Mouse (Mus musculus) heart, embryonic 14.5 days (tissue): ENCODE measurements around the gene Zfp213. TPM values are rescaled to one million over a fixed set of nuclear protein-coding genes. Genes with fewer than 3 reads are reported as not detected.
A peak's percentile ranks its signal among the peaks of the same experiment; 100 is the strongest.

Experiments
- ATAC-seq: fragments of 200-750 bp; cut with Nextera tagmentation; 2 replicates; pipeline ENCODE4 v1.8.0; 2017; ENCODE audit warnings: low read depth, moderate TSS enrichment; ENCODE audit not compliant: insufficient number of reproducible peaks, insufficient read depth, low FRiP score
- H3K27ac ChIP-seq, 2 experiments: fragments of 200-500 bp in 1 of 2; fragments of 300-500 bp in 1 of 2; sonication (generic) in 1 of 2; replicated peaks in 1 of 2; 2 replicates each; pipeline ENCODE4 v1.5.1; 2012 to 2014; ENCODE audit warnings: low read depth in 2 of 2, low read length in 2 of 2, control low read depth in 1 of 2, mild to moderate bottlenecking in 1 of 2, mixed read lengths in 1 of 2; ENCODE audit not compliant: control insufficient read depth in 1 of 2, insufficient read depth in 1 of 2
- H3K27me3 ChIP-seq: fragments of 300-500 bp; sonication (generic); 2 replicates; pipeline ENCODE4 v1.6.1; 2014; ENCODE audit warnings: mild to moderate bottlenecking, low read length, control low read depth; ENCODE audit not compliant: control insufficient read depth, insufficient read depth
- H3K36me3 ChIP-seq: fragments of 300-500 bp; sonication (generic); 2 replicates; pipeline ENCODE4 v1.6.1; 2014; ENCODE audit warnings: mild to moderate bottlenecking, control low read depth, low read length, mixed read lengths; ENCODE audit not compliant: control insufficient read depth, insufficient read depth
- H3K4me1 ChIP-seq, 2 experiments: fragments of 200-500 bp in 1 of 2; fragments of 300-500 bp in 1 of 2; sonication (generic) in 1 of 2; 2 replicates each; pipeline ENCODE4 v1.6.1; 2012 to 2014; ENCODE audit warnings: low read length in 2 of 2, control low read depth in 1 of 2, mixed read lengths in 1 of 2; ENCODE audit not compliant: control insufficient read depth in 2 of 2, insufficient read depth in 2 of 2
- H3K4me2 ChIP-seq: fragments of 300-500 bp; sonication (generic); 2 replicates; pipeline ENCODE4 v1.6.1; 2014; ENCODE audit warnings: mild to moderate bottlenecking, low read length
- H3K4me3 ChIP-seq, 2 experiments: fragments of 200-500 bp in 1 of 2; fragments of 300-500 bp in 1 of 2; sonication (generic) in 1 of 2; 2 replicates each; pipeline ENCODE4 v1.5.1; 2012 to 2014; ENCODE audit warnings: low read length in 2 of 2, mild to moderate bottlenecking in 2 of 2, control low read depth in 1 of 2, low read depth in 1 of 2, moderate library complexity in 1 of 2; ENCODE audit not compliant: control insufficient read depth in 1 of 2, insufficient read depth in 1 of 2
- H3K9ac ChIP-seq: fragments of 300-500 bp; sonication (generic); 2 replicates; pipeline ENCODE4 v1.6.1; 2014; ENCODE audit warnings: mild to moderate bottlenecking, low read length
- H3K9me3 ChIP-seq: fragments of 300-500 bp; sonication (generic); 2 replicates; pipeline ENCODE4 v1.6.1; 2016; ENCODE audit warnings: low read length, control low read depth; ENCODE audit not compliant: control insufficient read depth
- WGBS: fragments of 180-500 bp; shearing (Covaris S2); extraction: QIAGEN DNeasy Blood & Tissue Kit; methylation state at CpG from one replicate; pipeline ENCODE4 v1.1.7; 2014; 5-methylcytosine and 5-hydroxymethylcytosine counted together
- polyA plus RNA-seq: library from polyadenylated mRNA; unstranded; fragments of >200 nt; fragmentation: Nextera tagmentation; extraction: Ambion mirVana; gene quantifications from 2 replicates; pipeline ENCODE4 v1.2.1, GENCODE M21; 2014

The Zfp213 gene
- polyA plus RNA-seq = 13.8 and 14.0 TPM in 2 replicates

- peak within 1 kb of the TSS; percentile 92 for H3K9ac ChIP-seq
- peaks cover 3 to 15% of the 10 kb centered on the region in 2 experiments; a peak in 3 of 4 replicates for H3K4me1 ChIP-seq
- no peaks in the 10 kb centered on the region for H3K9me3 ChIP-seq
- peak within 1 kb of the TSS; percentile 70 to 94 for H3K4me3 ChIP-seq
- H3K27ac ChIP-seq = peak within 1 kb of the TSS; percentile 93 to 96
- H3K4me2 ChIP-seq = peak within 1 kb of the TSS; percentile 75
- H3K27me3 ChIP-seq = no peaks in the 10 kb centered on the region
- peaks cover 25% of the 10 kb centered on the region for H3K36me3 ChIP-seq
- ATAC-seq = peak; percentile 96
- under 1% methylated on average over 59 of the region's 59 CpGs for WGBS
These were observed at the start of gene Zfp213 for GRCm38 (mm10) chr17:23563595-23564367. Zfp213 (minus strand) TSS chr17:23564238.

GRCm38 (mm10) chr17:23610361-23610800, 46.3 kb upstream of the Zfp213 start:
- ATAC-seq = peak; percentile 32; the same call in 1 of the 2 replicates
- no peaks in the 10 kb centered on the region for H3K27me3 ChIP-seq
- H3K36me3 ChIP-seq = no peaks in the 10 kb centered on the region
- no peak overlapping the region for H3K27ac ChIP-seq
- H3K4me3 ChIP-seq = no peak overlapping the region
- H3K4me2 ChIP-seq = no peak overlapping the region
- 78% methylated on average over 28 of the region's 28 CpGs for WGBS
- H3K4me1 ChIP-seq = no peaks in the 10 kb centered on the region
- no peaks in the 10 kb centered on the region for H3K9me3 ChIP-seq
- H3K9ac ChIP-seq = no peak overlapping the region

GRCm38 (mm10) chr17:23609612-23610011, 45.6 kb upstream of the Zfp213 start:
- H3K27me3 ChIP-seq = no peaks in the 10 kb centered on the region
- H3K9me3 ChIP-seq = no peaks in the 10 kb centered on the region
- no peaks in the 10 kb centered on the region for H3K36me3 ChIP-seq
- no peaks in the 10 kb centered on the region for H3K4me1 ChIP-seq
- no peak overlapping the region for H3K4me3 ChIP-seq
- 88% methylated on average over 24 of the region's 24 CpGs for WGBS
- ATAC-seq = no peak
- no peak overlapping the region for H3K4me2 ChIP-seq
- no peak overlapping the region for H3K27ac ChIP-seq
- H3K9ac ChIP-seq = no peak overlapping the region

- Histone ChIP-seq H3K27me3 (no peaks in the 10 kb centered on the region), H3K4me2 (no peak overlapping the region), H3K4me3 (no peak overlapping the region), H3K36me3 (no peaks in the 10 kb centered on the region), H3K4me1 (no peaks in the 10 kb centered on the region; a peak in 1 of 4 replicates), H3K9ac (no peak overlapping the region), H3K9me3 (no peaks in the 10 kb centered on the region), H3K27ac (no peak overlapping the region)
- 79% methylated on average over 8 of the region's 8 CpGs for WGBS
- ATAC-seq = no peak
These were observed 41.2 kb upstream of the Zfp213 start for GRCm38 (mm10) chr17:23605220-23605619.

- Histone ChIP-seq H3K9me3 (no peaks in the 10 kb centered on the region), H3K4me2 (no peak overlapping the region), H3K9ac (no peak overlapping the region), H3K36me3 (no peaks in the 10 kb centered on the region), H3K4me3 (no peak overlapping the region), H3K27me3 (no peaks in the 10 kb centered on the region), H3K4me1 (peaks cover 3 to 6% of the 10 kb centered on the region in 2 experiments; a peak in 2 of 4 replicates), H3K27ac (no peak overlapping the region)
- 66% methylated on average over 7 of the region's 7 CpGs for WGBS
- ATAC-seq = no peak
These were observed 40.4 kb upstream of the Zfp213 start for GRCm38 (mm10) chr17:23604394-23604793.

- H3K4me1 ChIP-seq = peaks cover 4 to 7% of the 10 kb centered on the region in 2 experiments; a peak in 3 of 4 replicates
These were observed 39.5 kb upstream of the Zfp213 start for GRCm38 (mm10) chr17:23603542-23603941.

GRCm38 (mm10) chr17:23603077-23603476, 39.0 kb upstream of the Zfp213 start:
- no peak for ATAC-seq
- no peaks in the 10 kb centered on the region for H3K9me3 ChIP-seq
- WGBS = 23% methylated on average over 8 of the region's 8 CpGs

More at GRCm38 (mm10) chr17:23603542-23603941, 39.5 kb upstream of the Zfp213 start:
- Histone ChIP-seq H3K27me3 (no peaks in the 10 kb centered on the region), H3K27ac (no peak overlapping the region), H3K4me2 (no peak overlapping the region), H3K4me3 (no peak overlapping the region), H3K9ac (no peak overlapping the region), H3K9me3 (no peaks in the 10 kb centered on the region), H3K36me3 (no peaks in the 10 kb centered on the region)
- WGBS = 63% methylated on average over 2 of the region's 2 CpGs
- ATAC-seq = no peak

More at GRCm38 (mm10) chr17:23603077-23603476, 39.0 kb upstream of the Zfp213 start:
- H3K4me2 ChIP-seq = no peak overlapping the region
- H3K9ac ChIP-seq = no peak overlapping the region
- no peak overlapping the region for H3K4me3 ChIP-seq
- H3K27ac ChIP-seq = no peak overlapping the region
- H3K27me3 ChIP-seq = no peaks in the 10 kb centered on the region
- peaks cover 6 to 10% of the 10 kb centered on the region in 2 experiments; a peak in 3 of 4 replicates for H3K4me1 ChIP-seq
- H3K36me3 ChIP-seq = no peaks in the 10 kb centered on the region
